Mouse (Mus musculus): Measurements from ENCODE around the gene 1700025C18Rik. TPM values are rescaled to one million over a fixed set of nuclear protein-coding genes. Genes with fewer than 3 reads are reported as not detected.

Gene 1700025C18Rik
- total and polyA plus RNA-seq, 3 experiments, result not detected

DNA sequence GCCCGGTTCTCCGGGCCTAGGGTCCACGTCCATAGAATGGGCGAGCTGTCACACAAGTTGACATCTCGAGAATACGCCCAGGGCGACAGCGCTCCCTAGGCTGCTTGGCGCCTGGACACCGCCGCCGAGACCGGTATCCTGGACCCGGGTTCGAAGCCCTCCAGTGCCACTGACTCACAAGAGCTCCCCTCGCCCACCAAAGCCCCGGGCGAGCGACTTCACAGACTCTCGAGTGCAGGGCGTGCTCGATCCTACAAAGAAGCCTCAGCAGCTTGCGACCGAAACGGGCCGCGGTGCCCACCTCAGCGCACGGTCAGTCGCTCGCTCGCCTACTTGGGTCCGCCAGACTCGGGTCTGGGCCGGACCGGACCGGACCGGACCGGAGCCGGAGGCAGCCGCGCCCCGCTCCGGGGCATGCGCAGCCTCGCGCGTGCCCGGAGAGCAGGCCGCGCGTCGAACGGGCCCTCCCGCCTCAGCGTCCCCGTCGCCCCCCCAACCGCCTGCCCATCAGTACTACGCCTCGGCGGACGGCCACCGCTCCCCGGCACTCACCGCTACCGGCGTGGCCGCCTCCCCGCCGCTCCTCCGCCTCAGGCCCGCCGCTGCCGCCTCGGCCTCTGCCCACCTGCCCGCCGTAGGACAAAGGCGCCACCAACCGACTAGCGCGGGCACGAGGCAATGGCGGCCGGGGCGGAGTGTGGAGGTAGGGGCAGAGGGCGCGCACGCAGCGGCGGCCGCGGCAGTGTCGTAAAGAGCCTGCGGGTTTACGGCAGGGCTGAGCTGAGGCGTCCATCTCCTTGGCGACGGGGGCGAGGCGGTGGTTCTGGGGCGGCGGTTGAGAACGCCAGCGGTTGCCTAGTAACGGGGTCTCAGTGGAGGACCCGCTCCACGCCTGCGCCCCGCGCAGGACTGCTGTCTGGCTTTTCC, 56.2 kb downstream of the 1700025C18Rik start, which contains the start of gene Ncoa5 (continued):
- TF ChIP-seq BHLHE40 (IDR thresholded peaks at IDR 0.05; ENCODE audit: borderline replicate concordance, low read depth, low read length), result no peak
- peak; percentile 96 for TF ChIP-seq MXI1 (IDR thresholded peaks at IDR 0.05; ENCODE audit: low read depth, low read length)
- peak; percentile 33; the same call in 1 of the 2 replicates for TF ChIP-seq ZMIZ1 (IDR thresholded peaks at IDR 0.05; ENCODE audit: low read depth, low read length)
- peak; percentile 82 for TF ChIP-seq NELFE (IDR thresholded peaks at IDR 0.05; ENCODE audit: low read depth, low read length)
- peak in 1 of 3 experiments; percentile 21; a peak in 3 of 6 replicates for TF ChIP-seq CTCF (IDR thresholded peaks at IDR 0.05 in 2 of 3, conservative IDR thresholded peaks at IDR 0.05 in 1 of 3; ENCODE audit: control insufficient read depth in 1 of 3, insufficient read depth in 1 of 3, low read depth in 2 of 3, low read length in 3 of 3, poor library complexity in 1 of 3, severe bottlenecking in 1 of 3)
- TF ChIP-seq MEF2A (IDR thresholded peaks at IDR 0.05; ENCODE audit: extremely low read depth, insufficient replicate concordance, low read depth, low read length, poor library complexity, severe bottlenecking), result no peak
- TF ChIP-seq POLR2AphosphoS2 (IDR thresholded peaks at IDR 0.05; ENCODE audit: low read length), result peak; percentile 66; the same call in 1 of the 2 replicates
- no peak for TF ChIP-seq MYB (IDR thresholded peaks at IDR 0.05; ENCODE audit: low read depth, low read length)
- TF ChIP-seq GABPA (IDR thresholded peaks at IDR 0.05; ENCODE audit: low read depth, low read length), result no peak
- TF ChIP-seq ZNF384 (IDR thresholded peaks at IDR 0.05; ENCODE audit: low read depth, low read length), result no peak
- TF ChIP-seq TBP (IDR thresholded peaks at IDR 0.05; ENCODE audit: low read depth, low read length), result no peak; the same call in 1 of the 2 replicates
- no peak for TF ChIP-seq POLR2AphosphoS5 (IDR thresholded peaks at IDR 0.05; ENCODE audit: borderline replicate concordance, low read depth, low read length)

DNA sequence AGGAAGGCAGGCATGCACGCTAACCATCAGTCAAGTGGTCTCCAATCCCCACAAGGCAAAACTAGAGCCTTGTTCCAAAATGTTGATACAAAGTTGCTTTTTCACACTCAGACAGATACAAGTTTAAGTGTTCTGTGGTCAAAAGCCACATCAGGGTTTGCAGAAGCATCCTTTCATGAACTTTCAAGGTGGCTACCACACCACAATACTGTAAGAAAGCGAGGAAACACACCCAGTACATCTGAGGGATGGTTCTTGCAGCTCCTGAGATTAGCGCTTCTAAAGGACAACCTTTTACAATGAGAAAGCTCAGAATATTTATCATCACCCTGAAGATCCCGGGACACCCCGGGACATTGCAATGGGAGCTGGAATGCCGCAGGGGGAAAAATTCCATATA, 57.2 kb downstream of the 1700025C18Rik start:
- no peaks in the 10 kb centered on the region for H3K27me3 ChIP-seq (ENCODE audit: control insufficient read depth in 1 of 2, insufficient read depth in 2 of 2, low read length in 2 of 2)
- peak overlapping the region; percentile 95 for H3K9ac ChIP-seq (ENCODE audit: control insufficient read depth, low read depth, low read length, poor library complexity, severe bottlenecking)
- TF ChIP-seq E2F4 (IDR thresholded peaks at IDR 0.05; ENCODE audit: borderline replicate concordance, low read depth, low read length), result no peak
- 0 out of 2 replicates have a peak, but pooled peaks have one; percentile 10 for TF ChIP-seq CHD1 (IDR thresholded peaks at IDR 0.05; ENCODE audit: low read depth, low read length)
- H3K4me1 ChIP-seq (ENCODE audit: control insufficient read depth in 1 of 2, insufficient read depth in 2 of 2, low read length in 2 of 2), result peaks cover 3 to 12% of the 10 kb centered on the region in 2 experiments
- no peaks in the 10 kb centered on the region for H3K9me3 ChIP-seq (replicated peaks; ENCODE audit: insufficient read depth, low read length)
- DNase-seq (ENCODE audit: low read depth, low spot score), result no peak
- H3K4me3 ChIP-seq (ENCODE audit: control insufficient read depth in 1 of 2, insufficient read depth in 1 of 2, low read depth in 2 of 2, low read length in 2 of 2), result peak overlapping the region; percentile 91 to 92
- H3K79me2 ChIP-seq (ENCODE audit: control insufficient read depth, insufficient read depth, low read length, poor library complexity), result peaks cover 51% of the 10 kb centered on the region
- peaks cover 0 to 26% of the 10 kb centered on the region in 2 experiments; a peak in 3 of 4 replicates for H3K36me3 ChIP-seq (ENCODE audit: control insufficient read depth in 1 of 2, insufficient read depth in 2 of 2, low read length in 2 of 2)
- H3K27ac ChIP-seq (ENCODE audit: control insufficient read depth, low read depth, low read length), result no peak overlapping the region

DNA sequence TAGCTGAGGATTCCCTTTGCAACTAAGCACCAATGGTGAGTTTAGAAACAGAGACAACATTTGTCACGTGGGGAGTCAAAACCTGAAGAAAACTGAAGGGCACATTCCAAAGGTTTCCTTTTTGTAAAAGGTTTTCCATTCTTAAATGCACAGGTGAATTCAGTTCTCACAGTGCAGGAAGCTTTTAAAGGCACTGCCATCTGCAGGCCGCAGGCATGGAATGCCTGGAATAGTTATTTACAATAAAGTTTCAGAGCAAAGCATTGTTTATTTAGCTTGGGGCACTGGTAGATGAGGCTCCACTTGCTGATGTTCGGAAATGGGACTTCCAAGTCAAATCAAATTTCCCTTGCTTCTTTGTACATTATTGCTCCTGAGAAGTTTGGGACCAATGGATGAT, 58.0 kb downstream of the 1700025C18Rik start:
- Histone ChIP-seq H3K9ac (ENCODE audit: control insufficient read depth, low read depth, low read length, poor library complexity, severe bottlenecking) (peak overlapping the region; percentile 13; the same call in 1 of the 2 replicates), H3K4me3 (ENCODE audit: control insufficient read depth in 1 of 2, insufficient read depth in 1 of 2, low read depth in 2 of 2, low read length in 2 of 2) (peak overlapping the region in 1 of 2 experiments; percentile 6; a peak in 1 of 4 replicates), H3K79me2 (ENCODE audit: control insufficient read depth, insufficient read depth, low read length, poor library complexity) (peaks cover 57% of the 10 kb centered on the region), H3K4me1 (ENCODE audit: control insufficient read depth in 1 of 2, insufficient read depth in 2 of 2, low read length in 2 of 2) (peaks cover 4 to 12% of the 10 kb centered on the region in 2 experiments), H3K27me3 (ENCODE audit: control insufficient read depth in 1 of 2, insufficient read depth in 2 of 2, low read length in 2 of 2) (no peaks in the 10 kb centered on the region), H3K9me3 (replicated peaks; ENCODE audit: insufficient read depth, low read length) (no peaks in the 10 kb centered on the region), H3K36me3 (ENCODE audit: control insufficient read depth in 1 of 2, insufficient read depth in 2 of 2, low read length in 2 of 2) (peaks cover 0 to 30% of the 10 kb centered on the region in 2 experiments), H3K27ac (ENCODE audit: control insufficient read depth, low read depth, low read length) (no peak overlapping the region)
- DNase-seq (ENCODE audit: low read depth, low spot score), result no peak
- TF ChIP-seq KAT2A (conservative IDR thresholded peaks at IDR 0.05; ENCODE audit: low read depth, low read length), result no peak
- TF ChIP-seq CTCF (IDR thresholded peaks at IDR 0.05 in 2 of 3, conservative IDR thresholded peaks at IDR 0.05 in 1 of 3; ENCODE audit: control insufficient read depth in 1 of 3, insufficient read depth in 1 of 3, low read depth in 2 of 3, low read length in 3 of 3, poor library complexity in 1 of 3, severe bottlenecking in 1 of 3), result peak in 1 of 3 experiments; percentile 7; a peak in 1 of 6 replicates

Other genes starting within 250 kb of the 1700025C18Rik start
- 5.2 and 6.8 TPM in 2 replicates for gene Pltp, start 233.0 kb downstream of the 1700025C18Rik start, total RNA-seq (2012; rRNA removed)
- 10 to 100 TPM in 1 of 2 experiments, not detected in 1; 17.1 TPM for gene Pltp, start 233.0 kb downstream of the 1700025C18Rik start, polyA plus RNA-seq (2012; ENCODE audit: insufficient read depth in 1 of 2, insufficient read length in 2 of 2, low read depth in 1 of 2, low replicate concordance in 2 of 2, missing spikeins in 1 of 2)
- 46.8 and 47.6 TPM in 2 replicates for gene Pcif1, start 211.4 kb downstream of the 1700025C18Rik start, total RNA-seq (2012; rRNA removed)
- gene Pcif1, start 211.4 kb downstream of the 1700025C18Rik start, polyA plus RNA-seq (2012; ENCODE audit: insufficient read depth in 1 of 2, insufficient read length in 2 of 2, low read depth in 1 of 2, low replicate concordance in 2 of 2, missing spikeins in 1 of 2), result 100 to 1,000 TPM in 1 of 2 experiments, not detected in 1; 118 TPM
- 12.3 and 12.6 TPM in 2 replicates for gene Zfp335, start 179.0 kb downstream of the 1700025C18Rik start, total RNA-seq (2012; rRNA removed)
- 10 to 100 TPM in 1 of 2 experiments, not detected in 1; 24.1 TPM for gene Zfp335, start 179.0 kb downstream of the 1700025C18Rik start, polyA plus RNA-seq (2012; ENCODE audit: insufficient read depth in 1 of 2, insufficient read length in 2 of 2, low read depth in 1 of 2, low replicate concordance in 2 of 2, missing spikeins in 1 of 2)
- gene Mmp9, start 150.0 kb downstream of the 1700025C18Rik start, total RNA-seq (2012; rRNA removed), result 0.20 and 0.23 TPM in 2 replicates
- under 1 TPM in 1 of 2 experiments, not detected in 1; 0.19 TPM for gene Mmp9, start 150.0 kb downstream of the 1700025C18Rik start, polyA plus RNA-seq (2012; ENCODE audit: insufficient read depth in 1 of 2, insufficient read length in 2 of 2, low read depth in 1 of 2, low replicate concordance in 2 of 2, missing spikeins in 1 of 2)
- gene Slc12a5, start 129.9 kb downstream of the 1700025C18Rik start, total RNA-seq (2012; rRNA removed), result 0.36 and 0.50 TPM in 2 replicates
- gene Slc12a5, start 129.9 kb downstream of the 1700025C18Rik start, polyA plus RNA-seq (2012; ENCODE audit: insufficient read depth in 1 of 2, insufficient read length in 2 of 2, low read depth in 1 of 2, low replicate concordance in 2 of 2, missing spikeins in 1 of 2), result 1 to 10 TPM in 1 of 2 experiments, not detected in 1; 1.3 TPM
- gene Ncoa5, start 55.9 kb downstream of the 1700025C18Rik start, total RNA-seq (2012; rRNA removed), result 35.1 and 35.8 TPM in 2 replicates
- 10 to 100 TPM; 61.0 to 76.6 TPM for gene Ncoa5, start 55.9 kb downstream of the 1700025C18Rik start, polyA plus RNA-seq (2012; ENCODE audit: insufficient read depth in 1 of 2, insufficient read length in 2 of 2, low read depth in 1 of 2, low replicate concordance in 2 of 2, missing spikeins in 1 of 2)
- gene Cd40, start 35.1 kb downstream of the 1700025C18Rik start, total RNA-seq (2012; rRNA removed), result not detected in 2 replicates
- under 1 TPM in 1 of 2 experiments, not detected in 1; 0.08 TPM for gene Cd40, start 35.1 kb downstream of the 1700025C18Rik start, polyA plus RNA-seq (2012; ENCODE audit: insufficient read depth in 1 of 2, insufficient read length in 2 of 2, low read depth in 1 of 2, low replicate concordance in 2 of 2, missing spikeins in 1 of 2)
- gene Cdh22, start 144.1 kb upstream of the 1700025C18Rik start, total RNA-seq (2012; rRNA removed), result not detected in 2 replicates
- gene Cdh22, start 144.1 kb upstream of the 1700025C18Rik start, polyA plus RNA-seq (2012; ENCODE audit: insufficient read depth in 1 of 2, insufficient read length in 2 of 2, low read depth in 1 of 2, low replicate concordance in 2 of 2, missing spikeins in 1 of 2), result not detected
- gene Slc35c2, start 197.1 kb upstream of the 1700025C18Rik start, total RNA-seq (2012; rRNA removed), result 57.9 and 64.9 TPM in 2 replicates
- gene Slc35c2, start 197.1 kb upstream of the 1700025C18Rik start, polyA plus RNA-seq (2012; ENCODE audit: insufficient read depth in 1 of 2, insufficient read length in 2 of 2, low read depth in 1 of 2, low replicate concordance in 2 of 2, missing spikeins in 1 of 2), result 100 to 1,000 TPM in 1 of 2 experiments, not detected in 1; 121 TPM
- 16.5 and 17.4 TPM in 2 replicates for gene Elmo2, start 235.7 kb upstream of the 1700025C18Rik start, total RNA-seq (2012; rRNA removed)
- 10 to 100 TPM in 1 of 2 experiments, not detected in 1; 27.6 TPM for gene Elmo2, start 235.7 kb upstream of the 1700025C18Rik start, polyA plus RNA-seq (2012; ENCODE audit: insufficient read depth in 1 of 2, insufficient read length in 2 of 2, low read depth in 1 of 2, low replicate concordance in 2 of 2, missing spikeins in 1 of 2)

Data from MEL (cell line).